Comparison of ENCODE assay signal across 9 mouse cellular contexts in genomic region chr19:9065621-9066561, GRCm38 (mm10). TPM values are rescaled to one million over a fixed set of nuclear protein-coding genes. Genes with fewer than 3 reads are reported as not detected.
DNase-seq lines count a peak whose midpoint lies in the region; ATAC-seq and TF ChIP-seq lines count a peak whose summit lies in the region.
"Had no signal": no experiment of that assay in that cellular context is flagged by ENCODE, and none has a peak within 500 bp of the region (broad histone marks: within the 10 kb centered on the region; RNA-seq: fewer than 3 reads in every experiment).

No protein-coding gene starts in this region.

- H3K4me2 ChIP-seq in lung, embryonic 14.5 days, result no peak overlapping the region
- H3K4me2 ChIP-seq in hindbrain, embryonic 15.5 days, result no peak overlapping the region
- H3K4me2 ChIP-seq in stomach, postnatal 0 days (replicated peaks; ENCODE audit: low read depth), result no peak overlapping the region
- H3K4me2 ChIP-seq: heart, embryonic 13.5 days had no signal

- H3K27me3 ChIP-seq in lung, embryonic 14.5 days (ENCODE audit: insufficient read depth, low read length), result no peaks in the 10 kb centered on the region
- no peaks in the 10 kb centered on the region for H3K27me3 ChIP-seq in hindbrain, embryonic 15.5 days
- no peaks in the 10 kb centered on the region for H3K27me3 ChIP-seq in stomach, postnatal 0 days (ENCODE audit: control insufficient read depth, insufficient read depth, low read length)
- H3K27me3 ChIP-seq: heart, embryonic 13.5 days had no signal

- WGBS in lung, embryonic 14.5 days, result 40% methylated on average over 9 of the region's 9 CpGs
- 56% methylated on average over 9 of the region's 9 CpGs for WGBS in hindbrain, embryonic 15.5 days
- WGBS in stomach, postnatal 0 days, result 26% methylated on average over 9 of the region's 9 CpGs

- no peaks in the 10 kb centered on the region for H3K36me3 ChIP-seq in lung, embryonic 14.5 days (ENCODE audit: insufficient read depth)
- H3K36me3 ChIP-seq in hindbrain, embryonic 15.5 days, result no peaks in the 10 kb centered on the region
- no peaks in the 10 kb centered on the region for H3K36me3 ChIP-seq in stomach, postnatal 0 days (ENCODE audit: control insufficient read depth, insufficient read depth, low read length)
- H3K36me3 ChIP-seq: heart, embryonic 13.5 days had no signal

- H3K9me3 ChIP-seq in lung, embryonic 14.5 days (ENCODE audit: low read depth, low read length), result no peaks in the 10 kb centered on the region
- H3K9me3 ChIP-seq in hindbrain, embryonic 15.5 days, result no peaks in the 10 kb centered on the region
- no peaks in the 10 kb centered on the region for H3K9me3 ChIP-seq in stomach, postnatal 0 days (ENCODE audit: control insufficient read depth, low read length)
- H3K9me3 ChIP-seq: heart, embryonic 13.5 days had no signal

- H3K9ac ChIP-seq in lung, embryonic 14.5 days, result no peak overlapping the region
- H3K9ac ChIP-seq in hindbrain, embryonic 15.5 days, result no peak overlapping the region
- no peak overlapping the region for H3K9ac ChIP-seq in stomach, postnatal 0 days (ENCODE audit: low read length)
- H3K9ac ChIP-seq: heart, embryonic 13.5 days had no signal

- peaks cover 22% of the 10 kb centered on the region for H3K4me1 ChIP-seq in lung, embryonic 14.5 days (ENCODE audit: insufficient read depth)
- peaks cover 28% of the 10 kb centered on the region for H3K4me1 ChIP-seq in hindbrain, embryonic 15.5 days (replicated peaks)
- H3K4me1 ChIP-seq in stomach, postnatal 0 days (replicated peaks; ENCODE audit: control insufficient read depth, insufficient read depth), result peaks cover 10% of the 10 kb centered on the region

- H3K27ac ChIP-seq in lung, embryonic 14.5 days (ENCODE audit: low read depth), result peak overlapping the region; percentile 34; the same call in 1 of the 2 replicates
- peak overlapping the region; percentile 60; the same call in 1 of the 2 replicates for H3K27ac ChIP-seq in hindbrain, embryonic 15.5 days (replicated peaks)
- peak overlapping the region; percentile 69 for H3K27ac ChIP-seq in stomach, postnatal 0 days (replicated peaks)
- H3K27ac ChIP-seq: heart, embryonic 13.5 days had no signal

- peak; percentile 20 for TF ChIP-seq EP300 in stomach, postnatal 0 days (optimal IDR thresholded peaks at IDR 0.05)

- no peak overlapping the region for H3K4me3 ChIP-seq in lung, embryonic 14.5 days (ENCODE audit: low read depth, low read length)
- H3K4me3 ChIP-seq in hindbrain, embryonic 15.5 days, result no peak overlapping the region
- no peak overlapping the region for H3K4me3 ChIP-seq in stomach, postnatal 0 days (ENCODE audit: low read depth, low read length)
- H3K4me3 ChIP-seq: heart, embryonic 13.5 days had no signal

- no peak for TF ChIP-seq CTCF in lung, embryonic 14.5 days (IDR thresholded peaks at IDR 0.05; ENCODE audit: low read depth)
- no peak for TF ChIP-seq CTCF in stomach, postnatal 0 days (IDR thresholded peaks at IDR 0.05; ENCODE audit: low read depth)

- intact Hi-C loops in heart, postnatal 10 days (cut with DNase I), result no loop called here

- peak; percentile 46; the same call in 1 of the 2 replicates for ATAC-seq in lung, embryonic 14.5 days (ENCODE audit: insufficient read depth)
- peak; percentile 87 for ATAC-seq in hindbrain, embryonic 15.5 days (ENCODE audit: low FRiP score, low read depth)
- peak; percentile 72 for ATAC-seq in megakaryocyte-erythroid progenitor cell, adult 5-6 weeks (replicated peaks; ENCODE audit: low FRiP score, low TSS enrichment, poor library complexity, severe bottlenecking)
- peak; percentile 82 for ATAC-seq in stomach, postnatal 0 days (ENCODE audit: low FRiP score, low TSS enrichment)

- peak; percentile 57 for DNase-seq in lung, embryonic 14.5 days
- no peak for DNase-seq in lung, postnatal 25 days (ENCODE audit: low spot score)
- DNase-seq in ZHBTc4 (ENCODE audit: low read depth, low spot score), result peak; percentile 56
- peak; percentile 43 for DNase-seq in stomach, postnatal 0 days (ENCODE audit: low spot score)
- no peak for DNase-seq in gastrocnemius, adult 8-10 months (ENCODE audit: low spot score in 2 of 2)
- DNase-seq in heart, postnatal 10 days, result no peak

RNA-seq across cellular contexts. Expression of gene Scgb1a1, which starts 21.9 kb away (rescaled TPM):
- not detected in 2 replicates for polyA plus RNA-seq in lung, embryonic 14.5 days (2014; fragmentation: Nextera tagmentation; extraction: Ambion mirVana)
- not detected in 2 replicates for polyA plus RNA-seq in hindbrain, embryonic 15.5 days (2015; fragmentation: Nextera tagmentation; extraction: Ambion mirVana)
- not detected in 2 replicates for total RNA-seq in megakaryocyte-erythroid progenitor cell, adult 5-6 weeks (2014; fragmentation: Nextera tagmentation)
- total RNA-seq in megakaryocyte-erythroid progenitor cell, adult 5-6 weeks (2017), result not detected in 2 replicates
- 10.8 and 12.6 TPM in 2 replicates for polyA plus RNA-seq in stomach, postnatal 0 days (2015; fragmentation: Nextera tagmentation; extraction: Ambion mirVana)
- not detected for total RNA-seq in gastrocnemius, adult 8-10 months (2022)
- total RNA-seq in heart, postnatal 10 days (2021), result 1 to 10 TPM in 1 of 2 experiments, not detected in 1; 4.2 TPM
- polyA plus RNA-seq: heart, embryonic 13.5 days had no signal

Comparison
In these comparisons a context has a peak if more than half of its experiments do, and no peak if none do; other contexts are left out.
1. DNase-seq: peak in lung, embryonic 14.5 days (single experiment), ZHBTc4 (single experiment) and stomach, postnatal 0 days (single experiment); none in lung, postnatal 25 days (single experiment), gastrocnemius, adult 8-10 months (0 of 2) and heart, postnatal 10 days (0 of 2).
2. Peak in every context shown above with its lines, with median percentiles within 50 percentile points of each other: ATAC-seq and H3K27ac ChIP-seq.